Mouse (Mus musculus) left cerebral cortex, adult 2 months (tissue): ENCODE results near the gene Rfx2. TPM values are rescaled to one million over a fixed set of nuclear protein-coding genes. Genes with fewer than 3 reads are reported as not detected.
A peak's percentile ranks its signal among the peaks of the same experiment; 100 is the strongest.

Experiments used
- DNase-seq, 2 experiments: peaks; one replicate each; pipeline ENCODE4 v3.0.0; 2021 to 2022; ENCODE audit warnings: low spot score in 2 of 2, mixed read lengths in 1 of 2; ENCODE audit errors: extremely low spot score in 1 of 2
- H3K27ac ChIP-seq: fragments of 200-600 bp; 2 replicates; pipeline ENCODE4 v1.8.1; 2022
- H3K4me3 ChIP-seq: fragments of 200-600 bp; 2 replicates; pipeline ENCODE4 v1.8.1; 2022
- CTCF ChIP-seq: fragments of 200-600 bp; IDR thresholded peaks from 2 replicates; pipeline ENCODE4 v1.8.1; 2022; ENCODE audit warnings: antibody characterized with exemption, mild to moderate bottlenecking, moderate library complexity
- intact Hi-C: fragments of 180-260 bp; cut with DNase I; formaldehyde crosslinking; loops from one replicate; pipeline ENCODE4 v1.15.1; 2025
- total RNA-seq, 2 experiments: library from RNA; stranded (reverse); gene quantifications; 2 replicates each; pipeline ENCODE4 v1.2.3; 2021

Gene Rfx2
- total RNA-seq, 2 experiments from 2014 or later = 2.2 to 3.5 TPM

GRCm38 (mm10) chr17:56858922-56859321, 28.1 kb upstream of the Rfx2 start:
- no peak for TF ChIP-seq CTCF
- Histone ChIP-seq H3K27ac (no peak overlapping the region), H3K4me3 (no peak overlapping the region)
- DNase-seq = no peak
- intact Hi-C loops = loop anchor here (1.0 kb wide), 1 partner anchor 51 kb away; no protein-coding TSS in a partner anchor

- H3K4me3 ChIP-seq = no peak overlapping the region
- H3K27ac ChIP-seq = no peak overlapping the region
- peak; percentile 24 to 32 for DNase-seq
- intact Hi-C loops = loop anchor here (1.0 kb wide), 1 partner anchor 50 kb away; no protein-coding TSS in a partner anchor
- peak; percentile 84 for TF ChIP-seq CTCF
These were observed 27.4 kb upstream of the Rfx2 start for GRCm38 (mm10) chr17:56858216-56858615.

- Histone ChIP-seq H3K27ac (no peak overlapping the region), H3K4me3 (no peak overlapping the region)
- no peak for DNase-seq
- TF ChIP-seq CTCF = no peak
- intact Hi-C loops = no loop called here
These were observed 24.6 kb upstream of the Rfx2 start for GRCm38 (mm10) chr17:56855421-56855820.

- no peak for DNase-seq
- no peak overlapping the region for H3K4me3 ChIP-seq
- intact Hi-C loops = no loop called here
- no peak for TF ChIP-seq CTCF
- no peak overlapping the region for H3K27ac ChIP-seq
These were observed 20.4 kb upstream of the Rfx2 start for GRCm38 (mm10) chr17:56851167-56851566.

- DNase-seq = no peak
- Histone ChIP-seq H3K27ac (no peak overlapping the region), H3K4me3 (no peak overlapping the region)
- TF ChIP-seq CTCF = no peak
- intact Hi-C loops = no loop called here
These were observed 18.9 kb upstream of the Rfx2 start for GRCm38 (mm10) chr17:56849710-56850109.

- TF ChIP-seq CTCF = no peak
- DNase-seq = no peak
- Histone ChIP-seq H3K4me3 (no peak overlapping the region), H3K27ac (no peak overlapping the region)
- intact Hi-C loops = no loop called here
These were observed 18.0 kb upstream of the Rfx2 start for GRCm38 (mm10) chr17:56848785-56849184.

- no peak overlapping the region for H3K4me3 ChIP-seq
- no peak for DNase-seq
- H3K27ac ChIP-seq = no peak overlapping the region
- TF ChIP-seq CTCF = no peak
- intact Hi-C loops = no loop called here
These were observed 12.9 kb upstream of the Rfx2 start for GRCm38 (mm10) chr17:56843678-56844077.

GRCm38 (mm10) chr17:56842173-56842572, 11.4 kb upstream of the Rfx2 start:
- intact Hi-C loops = no loop called here
- H3K4me3 ChIP-seq = no peak overlapping the region
- TF ChIP-seq CTCF = no peak

GRCm38 (mm10) chr17:56840524-56840923, 9.7 kb upstream of the Rfx2 start:
- Histone ChIP-seq H3K4me3 (no peak overlapping the region), H3K27ac (no peak overlapping the region)
- no peak for DNase-seq
- intact Hi-C loops = no loop called here
- no peak for TF ChIP-seq CTCF

More at GRCm38 (mm10) chr17:56842173-56842572, 11.4 kb upstream of the Rfx2 start:
- no peak overlapping the region for H3K27ac ChIP-seq
- no peak for DNase-seq

GRCm38 (mm10) chr17:56836336-56836735, 5.5 kb upstream of the Rfx2 start:
- no peak for DNase-seq
- TF ChIP-seq CTCF = no peak
- intact Hi-C loops = no loop called here
- no peak overlapping the region for H3K27ac ChIP-seq
- H3K4me3 ChIP-seq = no peak overlapping the region

GRCm38 (mm10) chr17:56833381-56833780, 2.6 kb upstream of the Rfx2 start:
- H3K27ac ChIP-seq = no peak overlapping the region
- TF ChIP-seq CTCF = no peak
- no peak for DNase-seq
- no peak overlapping the region for H3K4me3 ChIP-seq
- intact Hi-C loops = no loop called here

- Histone ChIP-seq H3K27ac (no peak overlapping the region), H3K4me3 (no peak overlapping the region)
- intact Hi-C loops = no loop called here
- DNase-seq = no peak
- TF ChIP-seq CTCF = no peak
These were observed 2.1 kb upstream of the Rfx2 start for GRCm38 (mm10) chr17:56832918-56833317.

- TF ChIP-seq CTCF = peak; percentile 57
- peak; percentile 97 to 99 for DNase-seq
- Histone ChIP-seq H3K27ac (no peak overlapping the region), H3K4me3 (peak overlapping the region; percentile 32)
- intact Hi-C loops = no loop called here
These were observed 451 bp upstream of the Rfx2 start for GRCm38 (mm10) chr17:56831111-56831816.
